Comparison of ENCODE assay signal across 25 mouse cellular contexts in the genomic region with DNA sequence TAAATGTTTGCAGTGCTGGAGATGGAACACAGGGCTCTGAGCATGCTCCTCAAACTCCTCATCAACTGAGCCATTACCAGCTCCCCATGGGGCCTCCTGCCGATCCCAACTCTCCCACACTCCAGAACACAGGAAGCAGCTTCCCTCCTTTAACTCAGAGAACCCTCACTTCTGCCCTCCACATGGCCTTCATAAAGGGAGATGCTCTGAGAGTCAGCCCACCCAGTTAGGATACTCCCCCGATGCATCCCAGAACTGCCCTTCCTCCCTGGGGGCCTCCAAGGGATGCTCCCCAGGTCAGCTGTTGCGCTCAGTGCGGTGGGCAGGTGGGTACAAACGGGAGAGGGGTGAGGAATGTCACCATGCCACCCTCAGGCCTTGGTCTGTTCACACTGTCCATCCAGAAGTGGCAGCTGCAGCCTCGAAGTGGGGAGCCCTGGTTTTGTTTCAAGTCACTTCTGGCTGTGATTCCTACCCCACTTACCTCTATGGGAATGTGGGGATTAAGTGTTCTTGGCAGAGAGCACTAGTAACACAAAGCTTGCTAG. TPM values are rescaled to one million over a fixed set of nuclear protein-coding genes. Genes with fewer than 3 reads are reported as not detected.
DNase-seq lines count a peak whose midpoint lies in the region; ATAC-seq and TF ChIP-seq lines count a peak whose summit lies in the region.
"Had no signal": no experiment of that assay in that cellular context is flagged by ENCODE, and none has a peak within 500 bp of the region (broad histone marks: within the 10 kb centered on the region; RNA-seq: fewer than 3 reads in every experiment).

No protein-coding gene starts in this region.

- no peak for TF ChIP-seq EP300 in liver, postnatal 0 days (IDR thresholded peaks at IDR 0.05; ENCODE audit: low read depth)
- TF ChIP-seq EP300 in stomach, postnatal 0 days (optimal IDR thresholded peaks at IDR 0.05) = no peak

- DNase-seq in heart, postnatal 4 days = no peak
- DNase-seq in liver, postnatal 0 days = no peak
- DNase-seq in stomach, postnatal 0 days (ENCODE audit: low spot score) = no peak
- no peak for DNase-seq in right cerebral cortex, adult 18-20 months
- DNase-seq: adrenal gland, adult 2 months; cerebellum, adult 18-20 months; cerebellum, postnatal 36 days; gastrocnemius, postnatal 10 days; kidney, adult 8-10 months; liver, embryonic 13.5 days; midbrain, embryonic 14.5 days; thymus, postnatal 14 days had no signal

- no peak overlapping the region for H3K4me2 ChIP-seq in heart, embryonic 12.5 days
- H3K4me2 ChIP-seq in liver, postnatal 0 days (ENCODE audit: low read depth, low read length) = no peak overlapping the region
- no peak overlapping the region for H3K4me2 ChIP-seq in liver, embryonic 12.5 days
- no peak overlapping the region for H3K4me2 ChIP-seq in embryonic facial prominence, embryonic 15.5 days (replicated peaks)
- 0 out of 2 replicates have a peak overlapping the region, but pooled peaks have one; percentile 14 for H3K4me2 ChIP-seq in stomach, postnatal 0 days (replicated peaks; ENCODE audit: low read depth)
- H3K4me2 ChIP-seq: liver, embryonic 13.5 days had no signal

- 75% methylated on average over 6 of the region's 6 CpGs for WGBS in heart, embryonic 12.5 days
- WGBS in liver, postnatal 0 days (ENCODE audit: insufficient replicate concordance) = 79% methylated on average over 6 of the region's 6 CpGs
- WGBS in liver, embryonic 12.5 days (ENCODE audit: insufficient replicate concordance) = 74% methylated on average over 6 of the region's 6 CpGs
- 66% methylated on average over 6 of the region's 6 CpGs for WGBS in embryonic facial prominence, embryonic 15.5 days
- 44% methylated on average over 6 of the region's 6 CpGs for WGBS in stomach, postnatal 0 days

- peak overlapping the region; percentile 60 for H3K27ac ChIP-seq in heart, embryonic 12.5 days (ENCODE audit: poor library complexity, severe bottlenecking)
- 0 out of 2 replicates have a peak overlapping the region, but pooled peaks have one; percentile 30 for H3K27ac ChIP-seq in liver, postnatal 0 days (ENCODE audit: low read depth)
- no peak overlapping the region for H3K27ac ChIP-seq in liver, embryonic 12.5 days
- peak overlapping the region; percentile 56; the same call in 1 of the 2 replicates for H3K27ac ChIP-seq in embryonic facial prominence, embryonic 15.5 days (replicated peaks)
- peak overlapping the region; percentile 89 for H3K27ac ChIP-seq in stomach, postnatal 0 days (replicated peaks)
- H3K27ac ChIP-seq: hindbrain, embryonic 10.5 days had no signal

- no peak for TF ChIP-seq CTCF in liver, postnatal 0 days (IDR thresholded peaks at IDR 0.05; ENCODE audit: low read depth)
- TF ChIP-seq CTCF in stomach, postnatal 0 days (IDR thresholded peaks at IDR 0.05; ENCODE audit: low read depth) = no peak

- H3K27me3 ChIP-seq in heart, embryonic 12.5 days (replicated peaks) = no peaks in the 10 kb centered on the region
- H3K27me3 ChIP-seq in liver, postnatal 0 days (ENCODE audit: insufficient read depth, low read length) = no peaks in the 10 kb centered on the region
- no peaks in the 10 kb centered on the region for H3K27me3 ChIP-seq in liver, embryonic 12.5 days (replicated peaks)
- H3K27me3 ChIP-seq in embryonic facial prominence, embryonic 15.5 days = no peaks in the 10 kb centered on the region
- no peaks in the 10 kb centered on the region for H3K27me3 ChIP-seq in stomach, postnatal 0 days (ENCODE audit: control insufficient read depth, insufficient read depth, low read length)
- H3K27me3 ChIP-seq: liver, embryonic 13.5 days had no signal

- H3K4me3 ChIP-seq in heart, embryonic 12.5 days = no peak overlapping the region
- H3K4me3 ChIP-seq in liver, postnatal 0 days (ENCODE audit: low read depth, low read length) = no peak overlapping the region
- no peak overlapping the region for H3K4me3 ChIP-seq in liver, embryonic 12.5 days
- no peak overlapping the region for H3K4me3 ChIP-seq in embryonic facial prominence, embryonic 15.5 days (replicated peaks)
- H3K4me3 ChIP-seq in stomach, postnatal 0 days (ENCODE audit: low read depth, low read length) = no peak overlapping the region
- H3K4me3 ChIP-seq: hindbrain, embryonic 10.5 days; liver, embryonic 13.5 days had no signal

- peaks cover 43% of the 10 kb centered on the region for H3K4me1 ChIP-seq in heart, embryonic 12.5 days (replicated peaks)
- peaks cover 16% of the 10 kb centered on the region for H3K4me1 ChIP-seq in liver, postnatal 0 days (ENCODE audit: insufficient read depth)
- peaks cover 51% of the 10 kb centered on the region for H3K4me1 ChIP-seq in liver, embryonic 12.5 days
- peaks cover 49% of the 10 kb centered on the region for H3K4me1 ChIP-seq in embryonic facial prominence, embryonic 15.5 days
- H3K4me1 ChIP-seq in stomach, postnatal 0 days (replicated peaks; ENCODE audit: control insufficient read depth, insufficient read depth) = peaks cover 23% of the 10 kb centered on the region

- no peak overlapping the region for H3K9ac ChIP-seq in heart, embryonic 12.5 days
- H3K9ac ChIP-seq in liver, postnatal 0 days (replicated peaks) = no peak overlapping the region
- no peak overlapping the region for H3K9ac ChIP-seq in liver, embryonic 12.5 days
- no peak overlapping the region for H3K9ac ChIP-seq in embryonic facial prominence, embryonic 15.5 days
- no peak overlapping the region for H3K9ac ChIP-seq in stomach, postnatal 0 days (ENCODE audit: low read length)
- H3K9ac ChIP-seq: liver, embryonic 13.5 days had no signal

- H3K36me3 ChIP-seq in heart, embryonic 12.5 days = peaks cover 13% of the 10 kb centered on the region
- H3K36me3 ChIP-seq in liver, postnatal 0 days (replicated peaks; ENCODE audit: insufficient read depth, low read length) = no peaks in the 10 kb centered on the region; the same call in 1 of the 2 replicates
- H3K36me3 ChIP-seq in liver, embryonic 12.5 days = peaks cover 49% of the 10 kb centered on the region
- H3K36me3 ChIP-seq in embryonic facial prominence, embryonic 15.5 days = no peaks in the 10 kb centered on the region
- H3K36me3 ChIP-seq in stomach, postnatal 0 days (ENCODE audit: control insufficient read depth, insufficient read depth, low read length) = no peaks in the 10 kb centered on the region
- H3K36me3 ChIP-seq: hindbrain, embryonic 10.5 days had no signal

- no peaks in the 10 kb centered on the region for H3K9me3 ChIP-seq in heart, embryonic 12.5 days (replicated peaks)
- H3K9me3 ChIP-seq in liver, postnatal 0 days (ENCODE audit: low read length) = no peaks in the 10 kb centered on the region
- no peaks in the 10 kb centered on the region for H3K9me3 ChIP-seq in liver, embryonic 12.5 days (replicated peaks)
- no peaks in the 10 kb centered on the region for H3K9me3 ChIP-seq in embryonic facial prominence, embryonic 15.5 days (replicated peaks)
- no peaks in the 10 kb centered on the region for H3K9me3 ChIP-seq in stomach, postnatal 0 days (ENCODE audit: control insufficient read depth, low read length)
- H3K9me3 ChIP-seq: hindbrain, embryonic 10.5 days; liver, embryonic 13.5 days had no signal

- ATAC-seq in heart, embryonic 12.5 days (ENCODE audit: insufficient number of reproducible peaks, low FRiP score) = no peak
- ATAC-seq in liver, postnatal 0 days = no peak
- ATAC-seq in liver, embryonic 12.5 days = no peak; the same call in 1 of the 2 replicates
- ATAC-seq in embryonic facial prominence, embryonic 15.5 days (ENCODE audit: insufficient number of reproducible peaks, low FRiP score, low TSS enrichment, low read depth) = no peak
- ATAC-seq in stomach, postnatal 0 days (ENCODE audit: low FRiP score, low TSS enrichment) = peak; percentile 23; the same call in 1 of the 2 replicates
- ATAC-seq: forebrain, embryonic 16.5 days; lung, postnatal 0 days had no signal

RNA-seq across cellular contexts. Expression of a gene that starts 28.4 kb away (rescaled TPM):
- polyA plus RNA-seq in heart, embryonic 12.5 days (2016; fragmentation: Nextera tagmentation; extraction: Ambion mirVana) = 46.5 and 47.1 TPM in 2 replicates
- total RNA-seq in heart, postnatal 4 days (2021) = 10 to 100 TPM; 21.5 to 22.3 TPM
- 5.2 and 6.2 TPM in 2 replicates for polyA plus RNA-seq in liver, postnatal 0 days (2015; fragmentation: Nextera tagmentation; extraction: Ambion mirVana)
- 12.7 and 13.0 TPM in 2 replicates for polyA plus RNA-seq in liver, embryonic 12.5 days (2016; fragmentation: Nextera tagmentation; extraction: Ambion mirVana)
- 33.5 and 38.3 TPM in 2 replicates for polyA plus RNA-seq in embryonic facial prominence, embryonic 15.5 days (2015; fragmentation: Nextera tagmentation; extraction: Ambion mirVana)
- polyA plus RNA-seq in stomach, postnatal 0 days (2015; fragmentation: Nextera tagmentation; extraction: Ambion mirVana) = 10.7 and 11.5 TPM in 2 replicates

RNA-seq across cellular contexts. Expression of a gene that starts 37.7 kb away (rescaled TPM):
- not detected in 2 replicates for polyA plus RNA-seq in heart, embryonic 12.5 days (2016; fragmentation: Nextera tagmentation; extraction: Ambion mirVana)
- not detected for total RNA-seq in heart, postnatal 4 days (2021)
- not detected in 2 replicates for polyA plus RNA-seq in liver, postnatal 0 days (2015; fragmentation: Nextera tagmentation; extraction: Ambion mirVana)
- polyA plus RNA-seq in liver, embryonic 12.5 days (2016; fragmentation: Nextera tagmentation; extraction: Ambion mirVana) = not detected in 2 replicates
- not detected in 2 replicates for polyA plus RNA-seq in embryonic facial prominence, embryonic 15.5 days (2015; fragmentation: Nextera tagmentation; extraction: Ambion mirVana)
- polyA plus RNA-seq in stomach, postnatal 0 days (2015; fragmentation: Nextera tagmentation; extraction: Ambion mirVana) = not detected in 2 replicates
- total RNA-seq: adrenal gland, adult 2 months; ES-E14; gastrocnemius, postnatal 10 days; layer of hippocampus, postnatal 25 days; left cerebral cortex, postnatal 25 days; megakaryocyte progenitor cell, adult 5-6 weeks had no signal
- polyA plus RNA-seq: adrenal gland, adult 2 months; brain, embryonic 14.5 days; forebrain, embryonic 16.5 days; hindbrain, embryonic 10.5 days; large intestine, adult 2 months; liver, embryonic 13.5 days; lung, postnatal 0 days; midbrain, embryonic 14.5 days; small intestine, adult 2 months had no signal
